Mouse (Mus musculus): Measurements from ENCODE around the gene Gm21964. TPM values are rescaled to one million over a fixed set of nuclear protein-coding genes. Genes with fewer than 3 reads are reported as not detected.

Gene Gm21964
- total RNA-seq, 2 experiments from 2014 or later = not detected

GRCm38 (mm10) chr8:110152951-110153350 is 51.9 kb downstream of the Gm21964 start:
- DNase-seq (ENCODE audit: extremely low spot score in 1 of 2, low spot score in 1 of 2) = no peak

Other genes starting within 250 kb of the Gm21964 start
- 10 to 100 TPM; 22.8 to 23.3 TPM for gene Phlpp2, start 232.7 kb upstream of the Gm21964 start, total RNA-seq (2021)
- gene Marveld3, start 139.0 kb upstream of the Gm21964 start, total RNA-seq (2021) = not detected
- not detected for gene Tat, start 110.8 kb upstream of the Gm21964 start, total RNA-seq (2021)
- not detected for gene Chst4, start 61.5 kb upstream of the Gm21964 start, total RNA-seq (2021)
- gene Zfp612, start 21.5 kb upstream of the Gm21964 start, total RNA-seq (2021) = 10 to 100 TPM; 26.0 to 29.7 TPM
- gene Gm17720, start 1.5 kb downstream of the Gm21964 start, total RNA-seq (2021) = not detected
- 10 to 100 TPM; 45.5 to 55.4 TPM for gene Calb2, start 67.0 kb downstream of the Gm21964 start, total RNA-seq (2021)
- 1 to 10 TPM; 5.7 to 6.1 TPM for gene Cmtr2, start 114.5 kb downstream of the Gm21964 start, total RNA-seq (2021)
- gene Hydin, start 165.8 kb downstream of the Gm21964 start, total RNA-seq (2021) = under 1 TPM; 0.37 to 0.47 TPM